Mouse (Mus musculus) midbrain, embryonic 11.5 days (tissue): Measurements from ENCODE around the gene Mcoln1. TPM values are rescaled to one million over a fixed set of nuclear protein-coding genes. Genes with fewer than 3 reads are reported as not detected.

Experiments
- ATAC-seq: fragments of 200-750 bp; cut with Nextera tagmentation; 2 replicates; pipeline ENCODE4 v1.8.0; 2017; ENCODE audit warnings: moderate TSS enrichment, moderate library complexity; ENCODE audit not compliant: low FRiP score
- DNase-seq: peaks from one replicate; pipeline ENCODE4 v3.0.0; 2015; ENCODE audit warnings: low spot score; ENCODE audit errors: missing footprints
- H3K27ac ChIP-seq: fragments of 300-500 bp; sonication (generic); 2 replicates; pipeline ENCODE4 v1.5.1; 2014; ENCODE audit warnings: low read depth, low read length
- H3K27me3 ChIP-seq: fragments of 300-500 bp; sonication (generic); 2 replicates; pipeline ENCODE4 v1.6.1; 2014; ENCODE audit warnings: mild to moderate bottlenecking, low read length, moderate library complexity, mixed read lengths; ENCODE audit not compliant: control insufficient read depth, insufficient read depth
- H3K36me3 ChIP-seq: fragments of 300-500 bp; sonication (generic); 2 replicates; pipeline ENCODE4 v1.6.1; 2014; ENCODE audit warnings: mild to moderate bottlenecking, low read length, moderate library complexity, mixed read lengths; ENCODE audit not compliant: control insufficient read depth, insufficient read depth
- H3K4me1 ChIP-seq: fragments of 300-500 bp; sonication (generic); 2 replicates; pipeline ENCODE4 v1.6.1; 2014; ENCODE audit warnings: low read length; ENCODE audit not compliant: control insufficient read depth, insufficient read depth
- H3K4me2 ChIP-seq: fragments of 300-500 bp; sonication (generic); 2 replicates; pipeline ENCODE4 v1.6.1; 2014; ENCODE audit warnings: mild to moderate bottlenecking, moderate library complexity
- H3K4me3 ChIP-seq: fragments of 300-500 bp; sonication (generic); 2 replicates; pipeline ENCODE4 v1.5.1; 2014; ENCODE audit warnings: low read depth, low read length
- H3K9ac ChIP-seq: fragments of 300-500 bp; sonication (generic); 2 replicates; pipeline ENCODE4 v1.6.1; 2014; ENCODE audit warnings: low read length
- H3K9me3 ChIP-seq: fragments of 300-500 bp; sonication (generic); 2 replicates; pipeline ENCODE4 v1.6.1; 2016; ENCODE audit warnings: low read length; ENCODE audit not compliant: control insufficient read depth
- WGBS: fragments of 180-500 bp; shearing (Covaris S2); extraction: QIAGEN DNeasy Blood & Tissue Kit; methylation state at CpG from one replicate; pipeline ENCODE4 v1.1.7; 2014; 5-methylcytosine and 5-hydroxymethylcytosine counted together
- polyA plus RNA-seq: library from polyadenylated mRNA; unstranded; fragments of >200 nt; fragmentation: Nextera tagmentation; extraction: Ambion mirVana; gene quantifications from 2 replicates; pipeline ENCODE4 v1.2.1, GENCODE M21; 2014

Mcoln1 gene
- polyA plus RNA-seq, 1 experiment from 2014 or later: 47.5 TPM

- no peaks in the 10 kb centered on the region for H3K9me3 ChIP-seq
- DNase-seq: no peak
- H3K4me1 ChIP-seq: peaks cover 8% of the 10 kb centered on the region; the same call in 1 of the 2 replicates
- no peak within 1 kb of the TSS for H3K4me3 ChIP-seq
- H3K9ac ChIP-seq: no peak within 1 kb of the TSS
- no peaks in the 10 kb centered on the region for H3K27me3 ChIP-seq
- ATAC-seq: no peak
- no peak within 1 kb of the TSS for H3K27ac ChIP-seq
- no peak within 1 kb of the TSS for H3K4me2 ChIP-seq
- H3K36me3 ChIP-seq: no peaks in the 10 kb centered on the region
These were observed 29.7 kb upstream of the Mcoln1 start, which contains the start of gene Tex45 for GRCm38 (mm10) chr8:3470562-3470961. Gene Tex45, plus strand, starts transcription at chr8:3470862.

GRCm38 (mm10) chr8:3475715-3476429 lies 24.4 kb upstream of the Mcoln1 start:
- ATAC-seq (0 out of 2 replicates have a peak, but pooled peaks have one; percentile 42), DNase-seq (no peak)
- H3K9me3 ChIP-seq: no peaks in the 10 kb centered on the region
- H3K4me3 ChIP-seq: peak overlapping the region; percentile 11; the same call in 1 of the 2 replicates
- WGBS: 33% methylated on average over 37 of the region's 37 CpGs
- 0 out of 2 replicates have a peak, but pooled peaks cover 6% of the 10 kb centered on the region for H3K27me3 ChIP-seq
- peak overlapping the region; percentile 33 for H3K4me2 ChIP-seq
- H3K9ac ChIP-seq: no peak overlapping the region
- H3K27ac ChIP-seq: no peak overlapping the region
- H3K36me3 ChIP-seq: no peaks in the 10 kb centered on the region
- H3K4me1 ChIP-seq: no peaks in the 10 kb centered on the region

GRCm38 (mm10) chr8:3480221-3480785 lies 20.0 kb upstream of the Mcoln1 start:
- no peak overlapping the region for H3K9ac ChIP-seq
- WGBS: 82% methylated on average over 4 of the region's 4 CpGs
- H3K36me3 ChIP-seq: no peaks in the 10 kb centered on the region
- H3K4me2 ChIP-seq: no peak overlapping the region
- H3K9me3 ChIP-seq: no peaks in the 10 kb centered on the region
- H3K27me3 ChIP-seq: 0 out of 2 replicates have a peak, but pooled peaks cover 6% of the 10 kb centered on the region
- ATAC-seq (no peak), DNase-seq (no peak)
- H3K4me3 ChIP-seq: no peak overlapping the region
- H3K4me1 ChIP-seq: no peaks in the 10 kb centered on the region
- no peak overlapping the region for H3K27ac ChIP-seq

GRCm38 (mm10) chr8:3481605-3482004 lies 18.7 kb upstream of the Mcoln1 start:
- whole genome bisulfite sequencing: 66% methylated on average over 5 of the region's 5 CpGs
- no peak for DNase-seq
- Histone ChIP-seq H3K4me3 (no peak overlapping the region), H3K9ac (no peak overlapping the region), H3K27ac (no peak overlapping the region), H3K27me3 (no peaks in the 10 kb centered on the region), H3K9me3 (no peaks in the 10 kb centered on the region), H3K4me1 (no peaks in the 10 kb centered on the region), H3K36me3 (no peaks in the 10 kb centered on the region), H3K4me2 (no peak overlapping the region)
- ATAC-seq: no peak

- H3K4me1 ChIP-seq: no peaks in the 10 kb centered on the region
- WGBS: 91% methylated on average over 22 of the region's 22 CpGs
These were observed 18.0 kb upstream of the Mcoln1 start for GRCm38 (mm10) chr8:3482240-3482740.

GRCm38 (mm10) chr8:3483546-3483945 lies 16.7 kb upstream of the Mcoln1 start:
- WGBS: 92% methylated on average over 7 of the region's 7 CpGs
- H3K9me3 ChIP-seq: no peaks in the 10 kb centered on the region
- no peaks in the 10 kb centered on the region for H3K36me3 ChIP-seq
- no peak overlapping the region for H3K4me3 ChIP-seq
- H3K27ac ChIP-seq: no peak overlapping the region
- no peak overlapping the region for H3K9ac ChIP-seq
- H3K4me2 ChIP-seq: no peak overlapping the region
- ATAC-seq: no peak
- H3K27me3 ChIP-seq: no peaks in the 10 kb centered on the region
- H3K4me1 ChIP-seq: no peaks in the 10 kb centered on the region
- no peak for DNase-seq

More at GRCm38 (mm10) chr8:3482240-3482740, 18.0 kb upstream of the Mcoln1 start:
- no peaks in the 10 kb centered on the region for H3K36me3 ChIP-seq
- H3K4me2 ChIP-seq: no peak overlapping the region
- DNase-seq (no peak), ATAC-seq (no peak)
- no peak overlapping the region for H3K4me3 ChIP-seq
- no peaks in the 10 kb centered on the region for H3K27me3 ChIP-seq
- H3K9me3 ChIP-seq: no peaks in the 10 kb centered on the region
- no peak overlapping the region for H3K27ac ChIP-seq
- no peak overlapping the region for H3K9ac ChIP-seq

GRCm38 (mm10) chr8:3485192-3485591 lies 15.1 kb upstream of the Mcoln1 start:
- no peak overlapping the region for H3K27ac ChIP-seq
- H3K4me1 ChIP-seq: no peaks in the 10 kb centered on the region
- ATAC-seq: peak; percentile 55; the same call in 1 of the 2 replicates
- DNase-seq: no peak
- no peak overlapping the region for H3K9ac ChIP-seq
- no peak overlapping the region for H3K4me3 ChIP-seq
- no peak overlapping the region for H3K4me2 ChIP-seq
- H3K9me3 ChIP-seq: no peaks in the 10 kb centered on the region
- 24% methylated on average over 5 of the region's 5 CpGs for WGBS
- H3K27me3 ChIP-seq: no peaks in the 10 kb centered on the region
- H3K36me3 ChIP-seq: no peaks in the 10 kb centered on the region

- Histone ChIP-seq H3K4me3 (peak within 1 kb of the TSS; percentile 92), H3K4me2 (peak within 1 kb of the TSS; percentile 74), H3K36me3 (peaks cover 25% of the 10 kb centered on the region), H3K9me3 (peaks cover 6% of the 10 kb centered on the region; the same call in 1 of the 2 replicates), H3K27me3 (no peaks in the 10 kb centered on the region), H3K27ac (peak within 1 kb of the TSS; percentile 50), H3K4me1 (peaks cover 12% of the 10 kb centered on the region), H3K9ac (peak within 1 kb of the TSS; percentile 99)
- peak; percentile 97 for DNase-seq
- peak; percentile 94 for ATAC-seq
- WGBS: under 1% methylated on average over 61 of the region's 64 CpGs
These were observed 7.1 kb upstream of the Mcoln1 start, which contains the start of gene Zfp358 for GRCm38 (mm10) chr8:3492901-3493844. Gene Zfp358, plus strand, starts transcription at chr8:3493138.
